Mouse (Mus musculus) erythroblast, embryonic 14.5 days (primary cell): Measurements from ENCODE around the gene Ick. TPM values are rescaled to one million over a fixed set of nuclear protein-coding genes. Genes with fewer than 3 reads are reported as not detected.

Experiments
- H3K27me3 ChIP-seq: 2 replicates; pipeline ENCODE4 v1.6.1; 2012; ENCODE audit warnings: inconsistent platforms; ENCODE audit not compliant: control insufficient read depth
- H3K36me3 ChIP-seq: 2 replicates; pipeline ENCODE4 v1.6.1; 2012; ENCODE audit warnings: mild to moderate bottlenecking, inconsistent platforms; ENCODE audit not compliant: control insufficient read depth
- H3K4me1 ChIP-seq: 2 replicates; pipeline ENCODE4 v1.6.1; 2012; ENCODE audit warnings: inconsistent platforms; ENCODE audit not compliant: control insufficient read depth
- H3K4me3 ChIP-seq: replicated peaks from 2 replicates; pipeline ENCODE3; 2012; ENCODE audit warnings: moderate library complexity, mild to moderate bottlenecking, inconsistent platforms
- H3K9me3 ChIP-seq: 2 replicates; pipeline ENCODE4 v1.6.1; 2012; ENCODE audit warnings: low read length, inconsistent platforms, mixed read lengths; ENCODE audit not compliant: control insufficient read depth
- GATA1 ChIP-seq: IDR thresholded peaks from 2 replicates; pipeline ENCODE4 v1.6.1; 2012; ENCODE audit warnings: low read length, inconsistent platforms, mixed read lengths
- TAL1 ChIP-seq: IDR thresholded peaks from 3 replicates; pipeline ENCODE4 v1.6.1; 2012; ENCODE audit warnings: low read length, inconsistent platforms, mixed read lengths
- polyA plus RNA-seq: library from polyadenylated mRNA; stranded (reverse); fragments of >175 nt; gene quantifications from 2 replicates; pipeline ENCODE4 v1.2.3, GENCODE M21; 2012

Ick gene
- polyA plus RNA-seq, 1 experiment: 0.35 TPM

GRCm38 (mm10) chr9:78100956-78101355 lies 8.0 kb upstream of the Ick start:
- Histone ChIP-seq H3K4me1 (peaks cover 38% of the 10 kb centered on the region), H3K9me3 (peaks cover 21% of the 10 kb centered on the region), H3K27me3 (no peaks in the 10 kb centered on the region; the same call in 1 of the 2 replicates), H3K36me3 (peaks cover 95% of the 10 kb centered on the region), H3K4me3 (no peak overlapping the region)
- no peak for TF ChIP-seq TAL1
- TF ChIP-seq GATA1: no peak

GRCm38 (mm10) chr9:78101431-78101830 lies 7.6 kb upstream of the Ick start:
- no peak overlapping the region for H3K4me3 ChIP-seq
- no peaks in the 10 kb centered on the region; the same call in 1 of the 2 replicates for H3K27me3 ChIP-seq
- peaks cover 19% of the 10 kb centered on the region for H3K9me3 ChIP-seq
- H3K36me3 ChIP-seq: peaks cover 96% of the 10 kb centered on the region
- peaks cover 43% of the 10 kb centered on the region for H3K4me1 ChIP-seq
- TF ChIP-seq GATA1: no peak
- TF ChIP-seq TAL1: no peak

GRCm38 (mm10) chr9:78103965-78104560 lies 4.9 kb upstream of the Ick start:
- H3K9me3 ChIP-seq: peaks cover 2% of the 10 kb centered on the region
- H3K36me3 ChIP-seq: peaks cover 78% of the 10 kb centered on the region
- H3K4me1 ChIP-seq: peaks cover 55% of the 10 kb centered on the region
- peak overlapping the region; percentile 100 for H3K4me3 ChIP-seq
- no peaks in the 10 kb centered on the region for H3K27me3 ChIP-seq
- TF ChIP-seq GATA1 (no peak), TAL1 (no peak)

- Histone ChIP-seq H3K36me3 (peaks cover 69% of the 10 kb centered on the region), H3K9me3 (peaks cover 2% of the 10 kb centered on the region), H3K4me3 (peak overlapping the region; percentile 100), H3K27me3 (no peaks in the 10 kb centered on the region), H3K4me1 (peaks cover 64% of the 10 kb centered on the region)
- TF ChIP-seq TAL1 (no peak; the same call in 2 of the 3 replicates), GATA1 (peak; percentile 36; the same call in 1 of the 2 replicates)
Measured at GRCm38 (mm10) chr9:78104973-78105372, 4.0 kb upstream of the Ick start.

- peaks cover 67% of the 10 kb centered on the region for H3K4me1 ChIP-seq
Measured at GRCm38 (mm10) chr9:78105501-78105932, 3.5 kb upstream of the Ick start.

GRCm38 (mm10) chr9:78106821-78107220 lies 2.2 kb upstream of the Ick start:
- no peaks in the 10 kb centered on the region for H3K27me3 ChIP-seq
- peaks cover 65% of the 10 kb centered on the region for H3K4me1 ChIP-seq
- H3K4me3 ChIP-seq: peak overlapping the region; percentile 100
- peaks cover 50% of the 10 kb centered on the region for H3K36me3 ChIP-seq
- no peak for TF ChIP-seq GATA1
- peaks cover 2% of the 10 kb centered on the region for H3K9me3 ChIP-seq

More at GRCm38 (mm10) chr9:78105501-78105932, 3.5 kb upstream of the Ick start:
- Histone ChIP-seq H3K36me3 (peaks cover 63% of the 10 kb centered on the region), H3K4me3 (peak overlapping the region; percentile 100), H3K9me3 (peaks cover 2% of the 10 kb centered on the region), H3K27me3 (no peaks in the 10 kb centered on the region)
- TF ChIP-seq TAL1: peak; percentile 80
- TF ChIP-seq GATA1: peak; percentile 86

GRCm38 (mm10) chr9:78107582-78107911 lies 1.4 kb upstream of the Ick start:
- Histone ChIP-seq H3K4me3 (peak overlapping the region; percentile 100), H3K4me1 (peaks cover 61% of the 10 kb centered on the region), H3K27me3 (no peaks in the 10 kb centered on the region), H3K9me3 (peaks cover 2% of the 10 kb centered on the region), H3K36me3 (peaks cover 43% of the 10 kb centered on the region)
- no peak for TF ChIP-seq GATA1
- TF ChIP-seq TAL1: no peak

GRCm38 (mm10) chr9:78107912-78108795 lies 838 bp upstream of the Ick start:
- no peak for TF ChIP-seq TAL1
- peaks cover 60% of the 10 kb centered on the region for H3K4me1 ChIP-seq
- H3K27me3 ChIP-seq: no peaks in the 10 kb centered on the region
- peak overlapping the region; percentile 100 for H3K4me3 ChIP-seq
- peaks cover 37% of the 10 kb centered on the region for H3K36me3 ChIP-seq
- H3K9me3 ChIP-seq: peaks cover 2% of the 10 kb centered on the region

GRCm38 (mm10) chr9:78109656-78110055 lies 664 bp downstream of the Ick start:
- peak overlapping the region; percentile 100 for H3K4me3 ChIP-seq
- peaks cover 62% of the 10 kb centered on the region for H3K4me1 ChIP-seq

More at GRCm38 (mm10) chr9:78109656-78110055, 664 bp downstream of the Ick start:
- TF ChIP-seq TAL1 (no peak), GATA1 (no peak)
- no peaks in the 10 kb centered on the region for H3K27me3 ChIP-seq
- H3K9me3 ChIP-seq: no peaks in the 10 kb centered on the region
- peaks cover 22% of the 10 kb centered on the region for H3K36me3 ChIP-seq
